Mouse (Mus musculus): ENCODE measurements around the gene Smarcc2. TPM values are rescaled to one million over a fixed set of nuclear protein-coding genes. Genes with fewer than 3 reads are reported as not detected.

The Smarcc2 gene
- polyA plus RNA-seq, 1 experiment from 2014 or later = 59.0 TPM

GRCm38 (mm10) chr10:128538340-128538870 is 79.4 kb downstream of the Smarcc2 start:
- peaks cover 11% of the 10 kb centered on the region; the same call in 1 of the 2 replicates for H3K36me3 ChIP-seq (ENCODE audit: control insufficient read depth, insufficient read depth, low read length)
- no peak overlapping the region for H3K4me3 ChIP-seq (ENCODE audit: low read depth, low read length)
- no peak for DNase-seq (ENCODE audit: low spot score)
- ATAC-seq (replicated peaks; ENCODE audit: low FRiP score) = no peak
- WGBS = 82% methylated on average over 1 of the region's 1 CpGs
- peaks cover 5% of the 10 kb centered on the region; the same call in 1 of the 2 replicates for H3K4me1 ChIP-seq (replicated peaks; ENCODE audit: control insufficient read depth, insufficient read depth, low read length)
- H3K27me3 ChIP-seq (replicated peaks; ENCODE audit: control insufficient read depth, insufficient read depth, low read length) = no peaks in the 10 kb centered on the region
- H3K4me2 ChIP-seq = no peak overlapping the region
- no peak overlapping the region for H3K27ac ChIP-seq (ENCODE audit: low read depth, low read length)
- no peak overlapping the region for H3K9ac ChIP-seq (ENCODE audit: low read depth, low read length)
- H3K9me3 ChIP-seq (ENCODE audit: control insufficient read depth, low read length) = no peaks in the 10 kb centered on the region

Small RNA genes within 50 kb of the gene (microRNA-seq; reads per million reads assigned to microRNA genes)
- gene Mir6916 (ENCODE audit: borderline number of aligned reads) (not detected), gene Mir8105 (ENCODE audit: borderline number of aligned reads) (1.1 reads per million)

Other genes starting within 250 kb of the Smarcc2 start
- 32.4 and 37.4 TPM in 2 replicates for gene Spryd4, start 247.4 kb upstream of the Smarcc2 start, polyA plus RNA-seq (2014; fragmentation: Nextera tagmentation; extraction: Ambion mirVana)
- gene Mip, start 233.4 kb upstream of the Smarcc2 start, polyA plus RNA-seq (2014; fragmentation: Nextera tagmentation; extraction: Ambion mirVana) = 0.08 TPM in 1 of 2 replicates, not detected in the other
- gene Timeless, start 227.2 kb upstream of the Smarcc2 start, polyA plus RNA-seq (2014; fragmentation: Nextera tagmentation; extraction: Ambion mirVana) = 67.5 and 71.2 TPM in 2 replicates
- 0.43 and 0.92 TPM in 2 replicates for gene Apon, start 205.2 kb upstream of the Smarcc2 start, polyA plus RNA-seq (2014; fragmentation: Nextera tagmentation; extraction: Ambion mirVana)
- gene Apof, start 190.6 kb upstream of the Smarcc2 start, polyA plus RNA-seq (2014; fragmentation: Nextera tagmentation; extraction: Ambion mirVana) = 25.0 and 28.0 TPM in 2 replicates
- 12.5 and 14.9 TPM in 2 replicates for gene Stat2, start 188.7 kb upstream of the Smarcc2 start, polyA plus RNA-seq (2014; fragmentation: Nextera tagmentation; extraction: Ambion mirVana)
- 0.12 and 0.22 TPM in 2 replicates for gene Il23a, start 160.5 kb upstream of the Smarcc2 start, polyA plus RNA-seq (2014; fragmentation: Nextera tagmentation; extraction: Ambion mirVana)
- gene Pan2, start 155.9 kb upstream of the Smarcc2 start, polyA plus RNA-seq (2014; fragmentation: Nextera tagmentation; extraction: Ambion mirVana) = 27.8 and 29.9 TPM in 2 replicates
- 195 and 221 TPM in 2 replicates for gene Cnpy2, start 136.8 kb upstream of the Smarcc2 start, polyA plus RNA-seq (2014; fragmentation: Nextera tagmentation; extraction: Ambion mirVana)
- 255 and 280 TPM in 2 replicates for gene Cs, start 121.5 kb upstream of the Smarcc2 start, polyA plus RNA-seq (2014; fragmentation: Nextera tagmentation; extraction: Ambion mirVana)
- gene Coq10a, start 90.3 kb upstream of the Smarcc2 start, polyA plus RNA-seq (2014; fragmentation: Nextera tagmentation; extraction: Ambion mirVana) = 8.4 and 10.5 TPM in 2 replicates
- gene Ankrd52, start 82.1 kb upstream of the Smarcc2 start, polyA plus RNA-seq (2014; fragmentation: Nextera tagmentation; extraction: Ambion mirVana) = 12.2 and 13.4 TPM in 2 replicates
- gene Slc39a5, start 58.0 kb upstream of the Smarcc2 start, polyA plus RNA-seq (2014; fragmentation: Nextera tagmentation; extraction: Ambion mirVana) = 16.5 and 17.6 TPM in 2 replicates
- gene Nabp2, start 47.8 kb upstream of the Smarcc2 start, polyA plus RNA-seq (2014; fragmentation: Nextera tagmentation; extraction: Ambion mirVana) = 101 and 104 TPM in 2 replicates
- gene Rnf41, start 47.6 kb upstream of the Smarcc2 start, polyA plus RNA-seq (2014; fragmentation: Nextera tagmentation; extraction: Ambion mirVana) = 19.1 and 20.4 TPM in 2 replicates
- gene Myl6, start 34.9 kb downstream of the Smarcc2 start, polyA plus RNA-seq (2014; fragmentation: Nextera tagmentation; extraction: Ambion mirVana) = 639 and 685 TPM in 2 replicates
- gene Myl6b, start 39.4 kb downstream of the Smarcc2 start, polyA plus RNA-seq (2014; fragmentation: Nextera tagmentation; extraction: Ambion mirVana) = 3.9 and 4.2 TPM in 2 replicates
- 19.1 TPM in 2 replicates for gene Esyt1, start 66.6 kb downstream of the Smarcc2 start, polyA plus RNA-seq (2014; fragmentation: Nextera tagmentation; extraction: Ambion mirVana)
- 9.9 and 11.1 TPM in 2 replicates for gene Zc3h10, start 88.5 kb downstream of the Smarcc2 start, polyA plus RNA-seq (2014; fragmentation: Nextera tagmentation; extraction: Ambion mirVana)
- 3,476 and 3,859 TPM in 2 replicates for gene Rpl41, start 90.1 kb downstream of the Smarcc2 start, polyA plus RNA-seq (2014; fragmentation: Nextera tagmentation; extraction: Ambion mirVana)
- 384 and 397 TPM in 2 replicates for gene Pa2g4, start 106.7 kb downstream of the Smarcc2 start, polyA plus RNA-seq (2014; fragmentation: Nextera tagmentation; extraction: Ambion mirVana)
- 3.0 and 3.7 TPM in 2 replicates for gene Erbb3, start 130.4 kb downstream of the Smarcc2 start, polyA plus RNA-seq (2014; fragmentation: Nextera tagmentation; extraction: Ambion mirVana)
- 848 and 955 TPM in 2 replicates for gene Rps26, start 167.5 kb downstream of the Smarcc2 start, polyA plus RNA-seq (2014; fragmentation: Nextera tagmentation; extraction: Ambion mirVana)
- gene Ikzf4, start 186.7 kb downstream of the Smarcc2 start, polyA plus RNA-seq (2014; fragmentation: Nextera tagmentation; extraction: Ambion mirVana) = 0.96 and 1.3 TPM in 2 replicates
- gene Suox, start 214.8 kb downstream of the Smarcc2 start, polyA plus RNA-seq (2014; fragmentation: Nextera tagmentation; extraction: Ambion mirVana) = 12.4 and 12.5 TPM in 2 replicates
- gene Rab5b, start 237.0 kb downstream of the Smarcc2 start, polyA plus RNA-seq (2014; fragmentation: Nextera tagmentation; extraction: Ambion mirVana) = 46.9 and 47.1 TPM in 2 replicates
- 0.83 and 0.85 TPM in 2 replicates for gene Pmel, start 244.9 kb downstream of the Smarcc2 start, polyA plus RNA-seq (2014; fragmentation: Nextera tagmentation; extraction: Ambion mirVana)
- gene Cdk2, start 245.8 kb downstream of the Smarcc2 start, polyA plus RNA-seq (2014; fragmentation: Nextera tagmentation; extraction: Ambion mirVana) = 102 and 117 TPM in 2 replicates

Data from liver, embryonic 11.5 days (tissue).